In genomic region chr2:73588951-73589350, GRCm38 (mm10) we compare ENCODE assay signal across 23 mouse cellular contexts. TPM values are rescaled to one million over a fixed set of nuclear protein-coding genes. Genes with fewer than 3 reads are reported as not detected.
DNase-seq lines count a peak whose midpoint lies in the region; ATAC-seq and TF ChIP-seq lines count a peak whose summit lies in the region.
"Had no signal": no experiment of that assay in that cellular context is flagged by ENCODE, and none has a peak within 500 bp of the region (broad histone marks: within the 10 kb centered on the region; RNA-seq: fewer than 3 reads in every experiment).

No protein-coding gene starts in this region.

- H3K4me2 ChIP-seq in lung, embryonic 16.5 days (ENCODE audit: low read depth, low read length), result no peak overlapping the region
- H3K4me2 ChIP-seq: forebrain, embryonic 15.5 days; hindbrain, embryonic 14.5 days had no signal

- H3K9me3 ChIP-seq in lung, embryonic 16.5 days (ENCODE audit: control insufficient read depth, low read length), result no peaks in the 10 kb centered on the region
- H3K9me3 ChIP-seq: embryonic facial prominence, embryonic 10.5 days; forebrain, embryonic 15.5 days; heart, embryonic 15.5 days; hindbrain, embryonic 10.5 days had no signal

- no peak for TF ChIP-seq POLR2A in cortical plate, adult 2 months (IDR thresholded peaks at IDR 0.05; ENCODE audit: extremely low read depth, insufficient read depth, low read length)

- no peak for TF ChIP-seq CTCF in layer of hippocampus, adult 2 months (conservative IDR thresholded peaks at IDR 0.05)
- no peak for TF ChIP-seq CTCF in cortical plate, adult 2 months (IDR thresholded peaks at IDR 0.05; ENCODE audit: extremely low read depth, insufficient read depth, low read length)

- peak overlapping the region; percentile 93 for H3K27ac ChIP-seq in layer of hippocampus, adult 2 months
- peak overlapping the region; percentile 98 for H3K27ac ChIP-seq in lung, embryonic 16.5 days (ENCODE audit: low read length)
- peak overlapping the region; percentile 49; the same call in 1 of the 2 replicates for H3K27ac ChIP-seq in cortical plate, adult 2 months (ENCODE audit: insufficient read depth, low read length)
- H3K27ac ChIP-seq: embryonic facial prominence, embryonic 10.5 days; forebrain, embryonic 15.5 days; heart, adult 2 months; hindbrain, embryonic 10.5 days; hindbrain, embryonic 14.5 days had no signal

- no peaks in the 10 kb centered on the region for H3K36me3 ChIP-seq in lung, embryonic 16.5 days (ENCODE audit: control insufficient read depth, insufficient read depth, low read length)
- H3K36me3 ChIP-seq: embryonic facial prominence, embryonic 10.5 days; forebrain, embryonic 15.5 days; heart, embryonic 15.5 days; hindbrain, embryonic 10.5 days had no signal

- H3K27me3 ChIP-seq in lung, embryonic 16.5 days (ENCODE audit: control insufficient read depth, insufficient read depth, low read depth, low read length), result no peaks in the 10 kb centered on the region
- H3K27me3 ChIP-seq: forebrain, embryonic 15.5 days; heart, embryonic 15.5 days; Patski had no signal

- WGBS in lung, embryonic 16.5 days, result 28% methylated on average over 2 of the region's 2 CpGs

- no peak for DNase-seq in layer of hippocampus, adult 2 months (ENCODE audit: low spot score in 2 of 2)
- no peak for DNase-seq in layer of hippocampus, adult 18-20 months (ENCODE audit: low spot score in 2 of 2)
- no peak for DNase-seq in lung, postnatal 10 days
- DNase-seq in retina, postnatal 1 day, result peak; percentile 44
- DNase-seq in liver, result no peak
- DNase-seq: adrenal gland, postnatal 14 days; cerebellum, adult 11-12 months; cerebellum, adult 9-10 months; cerebellum, postnatal 36 days; gastrocnemius, postnatal 36 days; heart, adult 2 months; heart, postnatal 14 days had no signal

- no peak overlapping the region for H3K4me3 ChIP-seq in layer of hippocampus, adult 2 months
- no peak overlapping the region for H3K4me3 ChIP-seq in lung, embryonic 16.5 days (ENCODE audit: low read length)
- no peak overlapping the region for H3K4me3 ChIP-seq in cortical plate, adult 2 months (ENCODE audit: insufficient read depth, low read length)
- H3K4me3 ChIP-seq: erythroblast, embryonic 14.5 days; forebrain, embryonic 15.5 days; heart, adult 2 months had no signal

- H3K4me1 ChIP-seq in lung, embryonic 16.5 days (replicated peaks; ENCODE audit: control insufficient read depth, insufficient read depth, low read length), result peaks cover 51% of the 10 kb centered on the region
- peaks cover 19% of the 10 kb centered on the region for H3K4me1 ChIP-seq in cortical plate, adult 2 months (ENCODE audit: control insufficient read depth, insufficient read depth, low read length)

- H3K9ac ChIP-seq in lung, embryonic 16.5 days (ENCODE audit: low read length), result no peak overlapping the region
- H3K9ac ChIP-seq: forebrain, embryonic 15.5 days; heart, embryonic 15.5 days; hindbrain, embryonic 14.5 days had no signal

- ATAC-seq in lung, embryonic 16.5 days (ENCODE audit: low read depth), result no peak
- ATAC-seq: activated CD4-positive, CD25-positive, alpha-beta regulatory T cell, adult 4 months; forebrain, embryonic 15.5 days; Patski had no signal

RNA-seq across cellular contexts. Expression of gene Chrna1, which starts 8.8 kb away (rescaled TPM):
- total RNA-seq in layer of hippocampus, adult 2 months (2021), result under 1 TPM; 0.42 to 0.54 TPM
- total RNA-seq in layer of hippocampus, adult 18-20 months (2021), result under 1 TPM; 0.20 to 0.22 TPM
- 0.26 and 0.53 TPM in 2 replicates for polyA plus RNA-seq in lung, embryonic 16.5 days (2015; fragmentation: Nextera tagmentation; extraction: Ambion mirVana)
- polyA plus RNA-seq in cortical plate, adult 2 months (2012; rRNA removed), result 0.13 and 0.23 TPM in 2 replicates
- total RNA-seq: adrenal gland, adult 18-20 months; adrenal gland, postnatal 14 days; heart, adult 2 months; heart, postnatal 14 days had no signal
- polyA plus RNA-seq: activated CD4-positive, CD25-positive, alpha-beta regulatory T cell, adult 4 months; erythroblast, embryonic 14.5 days had no signal

RNA-seq across cellular contexts. Expression of gene Wipf1, which starts 59.4 kb away (rescaled TPM):
- total RNA-seq in layer of hippocampus, adult 2 months (2021), result 1 to 10 TPM; 8.1 to 10.0 TPM
- total RNA-seq in layer of hippocampus, adult 18-20 months (2021), result 10 to 100 TPM in 1 of 2 experiments, 1 to 10 TPM in 1; 9.6 to 11.7 TPM
- 9.4 and 12.6 TPM in 2 replicates for polyA plus RNA-seq in lung, embryonic 16.5 days (2015; fragmentation: Nextera tagmentation; extraction: Ambion mirVana)
- 5.4 and 7.4 TPM in 2 replicates for polyA plus RNA-seq in cortical plate, adult 2 months (2012; rRNA removed)
